Comparison of ENCODE assay signal across 8 mouse cellular contexts in genomic region chr4:137851484-137851883, GRCm38 (mm10). TPM values are rescaled to one million over a fixed set of nuclear protein-coding genes. Genes with fewer than 3 reads are reported as not detected.
DNase-seq lines count a peak whose midpoint lies in the region; ATAC-seq and TF ChIP-seq lines count a peak whose summit lies in the region.

No protein-coding gene starts in this region.

- TF ChIP-seq CTCF in forebrain, postnatal 0 days (IDR thresholded peaks at IDR 0.05; ENCODE audit: low read depth), result peak; percentile 75
- TF ChIP-seq CTCF in small intestine, adult 2 months (IDR thresholded peaks at IDR 0.05; ENCODE audit: extremely low read depth, insufficient read length, insufficient replicate concordance, low read depth, low read length), result peak; percentile 88; the same call in 1 of the 2 replicates

- no peak overlapping the region for H3K27ac ChIP-seq in forebrain, postnatal 0 days (ENCODE audit: low read depth, low read length)
- H3K27ac ChIP-seq in forebrain, embryonic 12.5 days, result no peak overlapping the region
- H3K27ac ChIP-seq in small intestine, adult 2 months (ENCODE audit: insufficient read depth, low read depth, low read length), result no peak overlapping the region

- H3K4me3 ChIP-seq in forebrain, postnatal 0 days (ENCODE audit: low read depth, low read length), result no peak overlapping the region
- H3K4me3 ChIP-seq in forebrain, embryonic 12.5 days (replicated peaks), result no peak overlapping the region
- no peak overlapping the region for H3K4me3 ChIP-seq in small intestine, adult 2 months (ENCODE audit: low read depth, low read length)

- H3K9ac ChIP-seq in forebrain, postnatal 0 days, result no peak overlapping the region
- no peak overlapping the region for H3K9ac ChIP-seq in forebrain, embryonic 12.5 days

- no peaks in the 10 kb centered on the region for H3K4me1 ChIP-seq in forebrain, postnatal 0 days (ENCODE audit: insufficient read depth)
- H3K4me1 ChIP-seq in forebrain, embryonic 12.5 days, result no peaks in the 10 kb centered on the region
- peaks cover 29% of the 10 kb centered on the region for H3K4me1 ChIP-seq in small intestine, adult 2 months (ENCODE audit: control insufficient read depth, insufficient read depth, insufficient read length, low read length)

- WGBS in forebrain, postnatal 0 days, result 35% methylated on average over 2 of the region's 2 CpGs
- 65% methylated on average over 2 of the region's 2 CpGs for WGBS in forebrain, embryonic 12.5 days
- WGBS in small intestine, adult 2 months, result 38% methylated on average over 2 of the region's 2 CpGs

- H3K9me3 ChIP-seq in forebrain, postnatal 0 days (ENCODE audit: low read length), result no peaks in the 10 kb centered on the region
- peaks cover 9% of the 10 kb centered on the region; the same call in 1 of the 2 replicates for H3K9me3 ChIP-seq in forebrain, embryonic 12.5 days

- no peaks in the 10 kb centered on the region for H3K27me3 ChIP-seq in forebrain, postnatal 0 days (ENCODE audit: insufficient read depth, low read length)
- no peaks in the 10 kb centered on the region for H3K27me3 ChIP-seq in forebrain, embryonic 12.5 days
- no peaks in the 10 kb centered on the region for H3K27me3 ChIP-seq in small intestine, adult 2 months (ENCODE audit: control insufficient read depth, insufficient read depth, low read length)

- peak; percentile 64 for DNase-seq in forebrain, postnatal 0 days
- DNase-seq in ovary, postnatal 36 days (ENCODE audit: low spot score), result peak; percentile 58
- no peak for DNase-seq in ovary, postnatal 10 days (ENCODE audit: low spot score)
- DNase-seq in c-Kit-positive CD71-positive TER-119-positive erythroid progenitor cells, embryonic 14.5 days (ENCODE audit: low spot score), result peak; percentile 32
- DNase-seq in kidney, postnatal 10 days, result peak; percentile 81
- DNase-seq in yolk sac, embryonic 10.5 days (ENCODE audit: low spot score), result no peak

- no peak for TF ChIP-seq POLR2A in small intestine, adult 2 months (IDR thresholded peaks at IDR 0.05; ENCODE audit: low read depth, low read length)

- no peaks in the 10 kb centered on the region for H3K36me3 ChIP-seq in forebrain, postnatal 0 days (ENCODE audit: insufficient read depth)
- no peaks in the 10 kb centered on the region for H3K36me3 ChIP-seq in forebrain, embryonic 12.5 days (replicated peaks)
- no peaks in the 10 kb centered on the region for H3K36me3 ChIP-seq in small intestine, adult 2 months (ENCODE audit: control insufficient read depth, insufficient read depth, low read length)

- ATAC-seq in forebrain, postnatal 0 days, result no peak
- ATAC-seq in forebrain, embryonic 12.5 days (ENCODE audit: low FRiP score), result no peak

- no peak overlapping the region for H3K4me2 ChIP-seq in forebrain, postnatal 0 days (ENCODE audit: low read depth)
- H3K4me2 ChIP-seq in forebrain, embryonic 12.5 days, result no peak overlapping the region

RNA-seq across cellular contexts. Expression of gene Ece1, which starts 10.6 kb away (rescaled TPM):
- 24.1 and 32.1 TPM in 2 replicates for total RNA-seq in forebrain, postnatal 0 days (2014; rRNA removed)
- polyA plus RNA-seq in forebrain, postnatal 0 days (2015; fragmentation: Nextera tagmentation; extraction: Ambion mirVana), result 14.4 and 16.2 TPM in 2 replicates
- 18.3 and 23.4 TPM in 2 replicates for polyA plus RNA-seq in forebrain, embryonic 12.5 days (2016; fragmentation: Nextera tagmentation; extraction: Ambion mirVana)
- 27.9 and 37.7 TPM in 2 replicates for polyA plus RNA-seq in small intestine, adult 2 months (2012; rRNA removed)

RNA-seq across cellular contexts. Expression of gene Alpl, which starts 55.3 kb away (rescaled TPM):
- total RNA-seq in forebrain, postnatal 0 days (2014; rRNA removed), result 10.1 and 11.2 TPM in 2 replicates
- 8.2 and 10.1 TPM in 2 replicates for polyA plus RNA-seq in forebrain, postnatal 0 days (2015; fragmentation: Nextera tagmentation; extraction: Ambion mirVana)
- polyA plus RNA-seq in forebrain, embryonic 12.5 days (2016; fragmentation: Nextera tagmentation; extraction: Ambion mirVana), result 13.1 and 15.5 TPM in 2 replicates
- 2.5 and 2.8 TPM in 2 replicates for polyA plus RNA-seq in small intestine, adult 2 months (2012; rRNA removed)

Comparison
In these comparisons a context has a peak if more than half of its experiments do, and no peak if none do; other contexts are left out.
1. DNase-seq: peak in forebrain, postnatal 0 days (single experiment), ovary, postnatal 36 days (single experiment), c-Kit-positive CD71-positive TER-119-positive erythroid progenitor cells, embryonic 14.5 days (single experiment) and kidney, postnatal 10 days (single experiment); none in ovary, postnatal 10 days (single experiment) and yolk sac, embryonic 10.5 days (single experiment).